Mouse (Mus musculus) frontal cortex, adult (tissue): ENCODE data around the gene Slc16a7.

ENCODE experiments used
- ATAC-seq: cut with Nextera tagmentation; 2 replicates; pipeline ENCODE4 v1.9.2; 2017; ENCODE audit warnings: mild to moderate bottlenecking, moderate library complexity, mixed read lengths; ENCODE audit not compliant: low TSS enrichment

Gene Slc16a7

DNA sequence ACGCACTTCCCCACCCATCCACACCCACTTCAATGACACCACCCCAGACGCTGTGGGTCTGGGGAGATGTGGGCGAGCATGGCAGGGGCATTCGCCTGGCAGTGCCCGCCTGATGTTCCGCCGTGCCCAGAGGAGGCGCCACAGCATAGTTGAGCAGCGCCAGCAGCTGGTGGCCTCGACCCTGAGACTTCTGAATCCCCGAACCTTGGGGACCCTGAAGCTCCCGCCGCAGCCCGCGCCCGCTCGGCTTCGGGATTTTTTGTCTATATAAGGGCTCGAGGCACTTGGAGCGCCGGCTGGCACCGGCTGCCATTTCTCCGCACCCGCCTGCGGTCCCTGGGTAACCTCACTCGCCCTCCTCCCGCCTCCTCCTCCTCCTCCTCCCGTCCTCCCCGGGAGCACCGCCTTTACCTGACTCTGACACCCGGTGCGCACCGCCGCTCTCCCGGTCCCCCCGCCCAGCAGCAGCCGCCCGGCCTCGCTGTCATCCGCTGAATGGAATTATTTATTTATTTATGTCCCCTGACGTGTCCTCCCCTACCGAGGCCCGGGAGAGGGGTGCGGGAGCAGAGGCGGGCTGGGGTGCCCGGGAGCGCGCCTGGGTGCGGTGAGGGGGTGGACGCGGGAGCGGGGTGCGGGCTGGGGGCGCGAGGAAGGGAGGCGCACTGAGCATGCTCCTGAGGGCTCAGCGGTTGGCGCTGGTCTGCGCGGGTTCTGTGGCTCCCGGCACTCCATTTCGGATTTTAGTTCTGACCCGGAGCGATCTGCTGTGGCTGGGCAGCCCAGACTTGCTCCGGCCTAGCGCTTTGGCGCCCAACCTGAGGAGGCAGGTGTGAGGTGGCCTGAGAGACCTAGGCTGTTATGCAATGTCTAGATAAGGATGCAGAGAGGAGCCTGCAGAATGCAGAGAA is at the start of gene Slc16a7:
Gene Slc16a7, minus strand, starts transcription at position 590 of the 911 bp plus-strand sequence.
- ATAC-seq = peak; percentile 81

DNA sequence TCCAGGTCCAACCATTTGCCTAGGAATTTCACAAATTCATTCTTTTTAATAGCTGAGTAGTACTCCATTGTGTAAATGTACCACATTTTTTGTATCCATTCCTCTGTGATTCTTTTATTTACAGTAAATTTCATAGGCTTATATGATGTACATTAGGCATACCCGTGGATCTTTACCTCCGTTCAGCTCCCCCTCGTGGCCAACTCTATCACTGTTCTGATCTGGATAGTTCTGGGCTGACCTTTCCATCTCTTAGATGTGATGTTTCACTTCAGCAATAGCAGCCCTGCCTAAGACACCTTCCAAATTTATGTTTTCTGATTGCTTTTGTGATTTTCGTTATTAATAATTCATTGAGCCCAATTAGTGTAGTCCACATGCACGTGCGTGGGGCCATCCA is 29.5 kb upstream of the Slc16a7 start:
- ATAC-seq = no peak

DNA sequence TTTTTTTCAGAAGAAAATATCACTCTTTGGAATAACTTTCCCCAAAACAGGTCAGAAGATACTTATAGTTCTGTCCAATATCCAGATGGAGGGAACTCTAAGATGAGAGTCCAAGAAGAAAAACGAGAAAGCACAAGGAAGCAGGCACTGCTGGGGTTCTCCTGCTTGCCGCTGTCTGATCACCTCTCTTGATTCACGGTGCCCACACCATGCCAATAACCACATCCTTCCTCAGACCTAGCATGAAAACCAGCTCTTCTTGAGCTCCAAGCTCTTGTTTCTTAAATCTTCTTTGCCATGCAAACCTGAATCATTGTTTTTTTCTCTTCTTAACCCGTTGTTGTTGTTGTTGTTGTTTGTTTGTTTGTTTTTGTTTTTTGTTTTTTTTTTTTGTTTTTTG is 10.5 kb upstream of the Slc16a7 start:
- no peak for ATAC-seq

DNA sequence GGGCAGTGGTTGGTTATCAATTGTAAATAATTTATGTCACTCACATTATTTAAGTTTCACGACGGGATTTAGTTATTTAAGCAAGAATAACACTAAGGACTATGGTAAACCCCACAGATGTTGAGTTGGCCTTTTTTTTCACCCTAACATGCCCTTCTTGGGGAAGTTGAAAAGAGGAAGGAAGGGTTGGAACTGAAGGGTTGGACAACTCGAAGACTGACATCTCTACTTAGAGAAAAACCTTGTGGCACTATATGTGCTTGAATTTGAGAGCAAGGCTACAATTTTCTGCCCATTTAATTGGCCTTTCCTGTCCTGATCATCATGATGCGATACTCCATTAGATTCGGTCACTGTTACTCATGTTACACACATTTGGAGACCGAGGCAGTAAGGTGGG is 746 bp upstream of the Slc16a7 start:
- no peak for ATAC-seq

DNA sequence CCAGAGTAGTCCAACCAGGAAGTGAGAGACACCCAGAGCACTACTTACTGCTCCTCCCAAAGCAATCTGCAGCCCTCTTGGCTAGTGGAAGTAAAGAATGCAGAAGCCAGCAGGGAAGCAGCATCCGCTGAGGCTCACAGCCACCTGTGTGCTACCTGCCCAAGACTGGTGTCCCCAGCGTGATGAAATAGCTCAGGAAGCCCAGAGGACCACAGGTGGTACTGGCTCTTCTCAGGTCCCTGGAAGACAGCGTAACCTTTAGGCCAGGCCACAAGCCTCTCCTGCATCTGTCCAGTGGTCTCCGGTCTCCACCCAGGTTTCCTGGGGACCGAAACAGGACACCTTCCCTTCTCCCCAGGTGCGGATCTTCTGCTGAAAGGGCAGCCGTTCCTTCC is 787 bp downstream of the Slc16a7 start:
- ATAC-seq = peak; percentile 50

DNA sequence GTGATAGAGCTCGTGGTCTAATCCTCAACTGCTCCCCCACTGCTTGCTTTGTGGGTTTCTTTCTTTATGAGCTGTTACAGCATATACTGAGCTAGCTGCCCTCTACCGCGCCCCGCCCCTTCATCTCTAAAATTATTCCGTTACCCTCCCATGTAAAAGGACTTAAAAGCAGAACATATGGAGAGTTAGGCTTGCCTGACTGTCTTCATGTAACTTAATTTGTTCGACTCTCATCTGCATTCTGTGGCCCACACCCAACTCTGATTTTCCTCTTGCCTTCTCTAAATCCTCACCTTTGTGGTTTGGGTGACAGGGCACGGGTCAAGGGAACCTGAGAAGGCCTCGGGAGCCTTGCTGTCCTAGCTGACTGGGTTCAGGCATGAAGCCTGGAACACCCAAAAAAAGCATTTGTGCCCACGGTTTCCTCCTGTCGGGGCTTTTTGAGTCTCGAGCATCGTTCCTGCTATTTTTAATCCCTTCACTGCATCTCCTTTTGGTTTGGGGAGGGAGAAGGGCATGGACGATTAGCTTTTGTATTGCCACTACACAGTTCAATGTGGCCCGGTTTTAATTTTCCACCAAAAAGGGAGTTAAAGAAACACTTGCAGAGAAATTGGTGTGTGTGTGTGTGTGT is 1.4 kb downstream of the Slc16a7 start:
- ATAC-seq = peak; percentile 51

DNA sequence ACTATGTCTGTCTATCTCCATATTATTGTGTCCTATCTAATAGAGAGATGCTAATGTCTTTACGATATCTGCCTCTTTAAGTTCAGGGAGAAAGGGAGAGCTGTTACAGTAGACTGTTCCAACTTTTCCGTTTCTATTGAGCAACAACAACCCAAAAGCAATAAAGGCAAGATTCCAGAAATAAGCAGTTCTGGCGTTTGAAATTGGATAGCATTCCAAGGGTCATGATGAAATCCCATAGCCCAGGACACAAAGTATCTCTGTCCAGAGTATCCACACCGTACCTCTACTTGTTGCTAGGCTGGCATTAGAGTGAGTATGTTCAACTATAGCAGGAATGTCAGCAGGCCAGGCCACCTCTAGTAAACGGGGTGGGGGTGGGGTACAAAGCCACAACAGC is 13.7 kb downstream of the Slc16a7 start:
- no peak for ATAC-seq

DNA sequence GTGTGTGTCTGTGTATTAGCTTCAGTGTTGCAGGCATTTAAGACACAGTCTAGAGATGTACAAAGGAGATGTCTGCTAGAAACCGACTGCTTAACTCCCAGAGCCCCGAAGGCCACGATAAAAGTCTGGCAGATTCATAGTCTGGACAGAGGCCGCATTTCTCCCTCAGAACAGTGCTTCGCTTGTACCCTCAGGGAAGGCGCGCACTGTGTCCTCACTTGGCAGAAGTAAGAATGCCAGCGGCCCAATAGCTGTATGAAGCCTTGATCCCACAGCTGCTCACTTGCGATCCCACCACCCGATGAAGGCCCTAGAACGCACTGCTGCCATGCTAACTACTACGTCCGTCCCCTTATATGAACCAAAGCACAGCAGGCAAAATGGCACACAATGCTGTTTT is 16.6 kb downstream of the Slc16a7 start:
- peak; percentile 70 for ATAC-seq

DNA sequence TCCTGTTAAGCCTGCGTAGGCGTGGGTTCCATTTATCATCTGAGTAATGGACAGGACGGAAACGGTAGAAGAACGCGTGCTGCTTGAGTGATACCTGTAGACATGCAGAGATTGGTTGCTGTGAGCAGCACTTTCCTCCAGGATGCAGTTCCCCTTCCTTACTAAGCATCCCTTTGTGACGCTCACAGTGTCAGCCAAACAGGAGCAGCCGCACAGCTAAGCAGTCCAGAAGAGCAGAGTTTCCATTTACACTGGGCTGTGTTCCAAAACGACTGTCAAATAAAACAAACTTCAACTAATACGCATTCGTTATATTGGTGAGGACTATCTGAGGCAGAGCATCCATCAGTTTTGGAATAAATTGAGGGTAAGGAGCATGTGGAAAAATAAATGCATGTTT is 17.8 kb downstream of the Slc16a7 start:
- ATAC-seq = no peak

DNA sequence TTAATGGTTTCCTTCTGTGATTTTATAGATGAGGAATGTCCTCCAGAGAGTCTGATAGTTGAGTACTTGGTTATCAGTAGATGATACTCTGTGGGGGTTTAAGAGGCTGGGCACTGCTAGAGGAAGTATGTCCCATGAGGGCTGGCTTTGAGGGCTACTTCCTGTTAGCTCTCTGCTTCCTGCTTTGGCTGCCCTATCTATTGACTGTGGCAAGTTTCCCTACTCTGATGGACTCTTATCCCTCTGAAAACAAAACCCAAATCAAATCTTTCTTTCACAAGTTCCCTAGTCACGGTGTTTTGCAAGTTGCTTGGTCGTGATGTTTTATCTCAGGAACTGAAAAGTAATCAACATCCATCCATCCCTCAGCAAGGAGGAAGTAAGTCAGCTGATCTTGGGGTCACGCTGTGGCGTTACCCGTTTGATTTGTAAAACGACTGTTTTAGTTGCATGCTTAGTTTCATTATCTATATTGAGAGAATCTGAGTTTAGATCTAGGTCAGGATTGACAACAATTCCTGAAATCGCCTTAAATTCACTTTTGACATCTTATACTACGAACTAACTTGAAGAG is 19.1 kb downstream of the Slc16a7 start:
- ATAC-seq = peak; percentile 29; the same call in 1 of the 2 replicates

DNA sequence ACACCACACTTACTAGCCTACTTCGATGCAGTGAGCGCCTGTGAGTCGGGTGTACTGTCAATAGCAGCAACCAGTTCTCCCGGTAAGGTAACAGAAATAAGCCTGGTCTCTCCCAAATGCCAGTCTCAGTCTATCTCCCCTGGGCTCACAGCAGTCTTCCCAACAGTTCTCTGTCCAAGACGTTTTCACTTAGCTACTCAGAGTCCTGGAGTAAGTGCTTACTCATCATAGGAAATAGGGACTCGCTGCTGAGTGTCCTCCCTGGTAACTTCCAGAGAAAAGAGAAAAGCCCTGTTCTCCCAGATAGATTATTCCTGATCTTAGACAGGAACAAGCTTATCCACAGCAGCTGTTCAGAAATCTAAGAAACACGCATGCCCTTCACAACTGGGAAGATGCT is 30.8 kb downstream of the Slc16a7 start:
- peak; percentile 62 for ATAC-seq

DNA sequence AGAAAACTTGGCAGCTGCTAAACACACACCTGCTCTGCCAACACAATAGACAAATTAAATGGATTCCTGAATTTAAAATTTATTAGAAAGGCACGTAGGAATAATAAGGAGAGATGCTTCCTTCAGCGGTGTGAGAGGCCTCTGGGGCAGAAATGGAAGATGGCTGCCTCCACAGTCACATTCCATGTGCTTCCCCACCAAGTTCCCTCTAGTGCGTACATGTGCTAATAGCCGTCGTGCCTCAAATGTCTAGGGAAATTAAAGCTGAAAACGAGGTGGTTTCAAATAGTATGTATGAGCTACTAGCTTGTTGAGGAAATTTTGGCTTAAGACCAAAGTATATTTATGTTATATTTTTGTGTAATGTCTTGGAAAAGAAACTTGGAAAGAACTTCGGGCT is 36.5 kb downstream of the Slc16a7 start:
- ATAC-seq = no peak

DNA sequence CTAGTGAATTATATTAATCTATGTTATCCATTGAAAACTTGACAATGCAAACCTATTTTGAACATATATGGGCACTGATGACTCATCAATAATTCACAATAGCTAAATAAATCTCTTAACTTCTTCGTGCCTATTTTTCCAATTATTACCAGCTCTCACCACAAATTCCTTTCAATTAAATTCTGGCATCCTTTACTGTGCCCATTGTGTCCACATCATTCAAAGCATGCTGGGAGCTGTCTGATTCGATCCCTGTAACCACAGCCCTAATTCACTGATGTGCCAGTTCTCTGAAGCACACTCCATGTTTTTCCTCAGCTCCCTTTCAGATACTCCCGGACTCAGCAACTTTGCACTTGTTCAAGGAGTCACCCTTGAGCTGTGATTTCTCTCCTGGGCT is 41.1 kb downstream of the Slc16a7 start:
- no peak for ATAC-seq

DNA sequence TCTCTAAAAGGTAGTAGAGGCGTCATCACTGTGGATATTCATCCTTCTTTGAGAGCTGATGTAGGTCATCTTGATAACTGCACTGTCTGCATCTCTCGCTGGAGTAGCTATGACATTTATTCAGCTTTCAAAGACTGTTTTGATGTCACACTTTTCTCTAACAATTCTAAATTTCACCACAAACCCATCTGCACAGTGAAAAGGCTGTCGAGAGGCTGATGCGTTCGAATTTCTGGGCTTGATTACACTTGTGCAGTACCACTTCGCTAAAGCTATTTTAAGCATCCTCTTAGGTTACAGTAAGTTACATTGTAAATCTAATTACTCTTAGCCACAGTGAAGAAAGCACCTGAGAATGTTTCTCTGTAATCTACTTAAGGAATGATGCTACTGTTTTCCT is 42.1 kb downstream of the Slc16a7 start:
- ATAC-seq = peak; percentile 83

DNA sequence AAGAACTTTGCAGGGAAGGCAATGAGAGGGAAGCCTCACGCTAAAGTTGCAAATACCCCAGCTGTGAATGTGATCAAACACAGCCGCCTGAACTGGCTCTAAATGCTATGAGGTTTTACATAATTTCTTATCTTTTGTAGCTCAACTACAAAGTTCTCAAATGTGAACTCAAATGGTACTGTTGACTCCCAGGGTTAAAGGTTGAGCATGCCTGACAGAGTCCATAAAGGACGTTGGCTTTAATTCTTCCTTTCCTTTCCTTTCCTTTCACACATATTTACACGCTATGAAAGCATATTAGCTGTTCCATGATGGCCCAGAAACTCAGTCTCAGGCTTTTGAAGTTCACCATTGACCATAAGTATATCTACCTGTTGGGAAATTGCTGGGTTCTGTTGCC is 42.9 kb downstream of the Slc16a7 start:
- no peak for ATAC-seq

DNA sequence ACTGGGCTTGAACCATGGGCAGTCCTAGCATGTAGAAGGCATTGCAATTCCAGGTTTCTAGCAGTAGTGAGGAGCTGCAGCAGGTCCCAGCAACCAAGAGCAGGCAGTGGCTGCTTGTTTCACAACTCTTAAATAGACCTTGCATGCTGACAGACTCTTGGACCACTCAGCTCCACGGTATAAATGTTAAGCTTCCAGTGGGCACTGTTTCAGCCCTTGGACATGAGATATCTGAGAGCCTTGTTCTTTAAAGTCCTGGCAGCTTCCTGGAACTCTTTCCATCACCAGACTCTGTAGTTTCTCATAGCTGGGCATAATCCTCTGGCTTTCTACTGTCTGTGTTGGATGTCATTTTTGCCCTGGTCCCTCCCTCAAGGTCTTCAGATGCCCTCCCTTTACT is 43.7 kb downstream of the Slc16a7 start:
- no peak for ATAC-seq

DNA sequence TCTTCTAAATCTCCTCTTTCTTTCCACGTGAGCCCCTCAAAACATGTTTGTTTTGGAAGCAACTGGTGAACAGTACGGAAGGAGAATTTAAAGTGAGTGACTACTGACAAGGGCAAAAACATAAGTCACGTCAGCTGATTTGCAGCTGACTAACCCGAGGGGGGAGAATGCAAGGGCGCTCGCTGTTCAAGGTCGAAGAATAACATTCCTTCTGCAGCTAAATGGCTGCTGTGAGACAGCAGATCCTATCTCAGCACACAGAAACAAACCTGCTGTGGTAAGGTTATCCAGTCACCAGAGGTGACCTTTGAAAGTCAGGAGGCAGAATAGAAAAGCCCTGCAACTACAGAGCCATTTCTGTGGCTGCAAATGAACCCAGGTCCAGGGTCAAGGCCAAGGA is 47.1 kb downstream of the Slc16a7 start:
- no peak for ATAC-seq

DNA sequence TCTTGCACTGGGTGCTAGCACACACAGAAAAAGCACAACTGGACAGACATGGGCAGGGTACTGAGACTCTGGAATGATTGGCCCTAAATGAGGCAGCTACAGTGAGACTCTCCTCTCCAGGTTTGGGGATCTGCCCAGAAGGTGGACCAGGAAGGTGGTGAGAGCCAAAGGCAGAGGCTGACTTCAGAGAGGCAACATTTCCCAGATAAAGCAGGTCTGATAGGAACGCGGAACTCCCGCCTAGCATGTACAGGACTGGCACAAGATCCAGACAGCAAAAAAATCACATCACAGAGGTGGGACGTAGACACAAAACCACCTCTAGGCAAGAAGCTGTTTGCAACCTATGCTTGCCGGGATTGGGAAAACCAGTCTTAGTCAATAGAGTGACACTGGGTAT is 55.5 kb downstream of the Slc16a7 start:
- ATAC-seq = no peak

DNA sequence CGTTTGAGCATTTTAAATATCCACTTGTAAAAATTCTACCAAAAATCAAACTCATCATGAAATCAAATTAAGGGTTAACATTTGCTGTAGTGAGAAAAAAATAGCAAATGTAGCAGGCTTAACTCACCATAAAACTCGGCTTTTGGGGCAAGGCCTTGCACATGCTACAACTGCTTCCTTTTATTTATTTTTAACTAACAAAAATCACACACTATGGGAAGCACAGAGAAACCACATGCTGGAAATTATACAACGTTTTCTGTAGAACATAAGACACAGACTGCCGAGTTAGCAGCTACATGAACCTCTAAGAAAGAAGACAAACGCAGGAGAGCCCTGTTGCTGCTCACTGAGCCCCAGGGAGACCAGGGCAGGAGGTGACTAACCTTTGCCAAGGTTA is 57.9 kb downstream of the Slc16a7 start:
- ATAC-seq = 0 out of 2 replicates have a peak, but pooled peaks have one; percentile 20

DNA sequence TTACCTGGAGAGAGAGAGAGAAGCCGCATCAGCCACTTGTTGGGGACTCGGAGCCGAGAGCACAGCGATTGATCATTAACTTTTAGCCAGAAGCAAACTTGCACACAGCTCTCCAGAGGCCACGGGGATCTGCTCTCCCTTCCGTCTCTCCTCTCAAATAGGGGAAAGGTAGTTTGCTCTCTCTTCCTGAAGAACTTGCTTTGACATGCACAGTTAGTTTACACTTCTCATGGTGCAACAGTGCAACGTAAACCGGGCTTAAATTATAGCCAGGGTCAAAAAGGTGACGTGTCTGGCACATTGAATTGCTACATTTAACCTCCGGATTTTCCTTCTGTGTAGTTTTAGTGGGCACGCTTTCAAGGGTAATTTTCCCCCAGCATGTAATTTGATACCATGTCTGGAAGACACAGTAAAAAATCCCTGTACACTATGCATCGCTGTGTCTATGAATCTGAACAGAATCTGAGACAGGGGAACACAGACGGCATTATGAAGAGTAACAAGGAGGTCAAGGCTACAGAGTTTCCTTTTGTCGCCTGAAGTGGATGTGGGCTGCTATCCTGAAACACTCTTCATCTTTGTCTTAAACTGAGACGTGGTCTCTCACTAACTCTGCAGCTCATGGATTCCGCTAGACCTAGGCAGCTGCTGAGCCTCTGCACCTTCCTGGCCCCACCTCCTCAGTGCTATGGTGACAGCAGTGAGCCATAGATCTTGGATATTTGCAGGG is 60.8 kb downstream of the Slc16a7 start:
- no peak for ATAC-seq

DNA sequence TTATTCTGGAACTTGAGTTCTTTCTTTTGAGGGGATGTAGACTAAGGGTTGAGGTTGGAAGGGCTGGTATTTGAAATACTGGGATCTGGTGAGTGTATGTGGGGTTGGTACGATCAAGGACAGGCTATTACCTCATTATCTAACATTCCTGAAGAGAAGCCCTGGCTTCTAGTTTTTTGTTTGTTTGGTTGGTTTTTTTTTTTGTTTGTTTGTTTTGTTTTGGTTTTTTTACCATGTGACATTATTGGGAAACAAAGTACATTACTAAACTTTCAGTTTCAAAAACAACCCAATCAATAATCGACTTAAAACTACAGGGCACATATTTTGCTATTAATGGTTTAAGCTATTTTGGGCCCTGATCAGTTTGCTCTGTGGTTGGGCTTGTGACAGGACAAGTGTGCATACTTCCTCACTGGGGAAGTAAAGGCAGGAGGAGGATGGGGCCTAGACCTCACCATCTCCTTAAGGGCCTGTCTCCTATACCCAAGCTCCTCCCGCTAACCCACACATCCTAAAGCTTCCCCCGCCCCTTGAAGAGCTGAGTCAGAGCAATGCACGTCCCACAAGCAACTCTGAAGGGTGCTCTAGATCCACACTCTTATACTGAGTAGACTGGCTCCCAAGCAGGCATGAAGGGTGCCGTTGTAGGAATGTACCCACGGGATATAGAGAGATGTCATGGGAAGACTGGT is 64.2 kb downstream of the Slc16a7 start:
- ATAC-seq = peak; percentile 32
